Mouse (Mus musculus) embryonic facial prominence, embryonic 15.5 days (tissue): Measurements from ENCODE around the gene C4bp. TPM values are rescaled to one million over a fixed set of nuclear protein-coding genes. Genes with fewer than 3 reads are reported as not detected.
"Not testable (repeated sequence)": the region's sequence is repeated elsewhere in the genome, so short reads cannot be mapped to it uniquely, and the experiment has no call there.

ENCODE experiments used
- ATAC-seq: fragments of 200-750 bp; cut with Nextera tagmentation; 2 replicates; pipeline ENCODE4 v1.8.0; 2017; ENCODE audit warnings: low read depth, moderate TSS enrichment; ENCODE audit not compliant: insufficient number of reproducible peaks, low FRiP score, low TSS enrichment
- H3K27ac ChIP-seq: fragments of 300-500 bp; sonication (generic); replicated peaks from 2 replicates; pipeline ENCODE4 v1.5.1; 2015; ENCODE audit warnings: mild to moderate bottlenecking, inconsistent platforms
- H3K27me3 ChIP-seq: fragments of 300-500 bp; sonication (generic); 2 replicates; pipeline ENCODE4 v1.6.1; 2015; ENCODE audit warnings: inconsistent platforms
- H3K36me3 ChIP-seq: fragments of 300-500 bp; sonication (generic); 2 replicates; pipeline ENCODE4 v1.6.1; 2015; ENCODE audit warnings: mild to moderate bottlenecking, inconsistent platforms
- H3K4me1 ChIP-seq: fragments of 300-500 bp; sonication (generic); 2 replicates; pipeline ENCODE4 v1.6.1; 2015; ENCODE audit warnings: inconsistent platforms
- H3K4me2 ChIP-seq: fragments of 300-500 bp; sonication (generic); replicated peaks from 2 replicates; pipeline ENCODE4 v1.6.1; 2015; ENCODE audit warnings: mild to moderate bottlenecking, inconsistent platforms
- H3K4me3 ChIP-seq: fragments of 300-500 bp; sonication (generic); replicated peaks from 2 replicates; pipeline ENCODE4 v1.5.1; 2015; ENCODE audit warnings: mild to moderate bottlenecking, inconsistent platforms
- H3K9ac ChIP-seq: fragments of 300-500 bp; sonication (generic); 2 replicates; pipeline ENCODE4 v1.6.1; 2015; ENCODE audit warnings: inconsistent platforms
- H3K9me3 ChIP-seq: fragments of 300-500 bp; sonication (generic); replicated peaks from 2 replicates; pipeline ENCODE4 v1.6.1; 2016; ENCODE audit warnings: inconsistent platforms
- WGBS: fragments of 180-500 bp; shearing (Covaris S2); methylation state at CpG from one replicate; pipeline ENCODE4 v1.1.7; 2015; 5-methylcytosine and 5-hydroxymethylcytosine counted together
- polyA plus RNA-seq: library from polyadenylated mRNA; unstranded; fragments of >200 nt; fragmentation: Nextera tagmentation; extraction: Ambion mirVana; gene quantifications from 2 replicates; pipeline ENCODE4 v1.2.1, GENCODE M21; 2015

Gene C4bp
- polyA plus RNA-seq, result not detected in 2 replicates

GRCm38 (mm10) chr1:130661454-130661853, at the start of gene C4bp:
C4bp (minus strand) TSS chr1:130661632.
- no peaks in the 10 kb centered on the region for H3K9me3 ChIP-seq
- no peak within 1 kb of the TSS for H3K4me2 ChIP-seq
- H3K9ac ChIP-seq, result no peak within 1 kb of the TSS
- ATAC-seq, result no peak
- no peaks in the 10 kb centered on the region for H3K27me3 ChIP-seq
- H3K4me1 ChIP-seq, result no peaks in the 10 kb centered on the region
- no peak within 1 kb of the TSS for H3K27ac ChIP-seq
- H3K36me3 ChIP-seq, result no peaks in the 10 kb centered on the region
- H3K4me3 ChIP-seq, result no peak within 1 kb of the TSS
- WGBS, result 60% methylated on average over 3 of the region's 3 CpGs

GRCm38 (mm10) chr1:130710283-130711080, 49.0 kb upstream of the C4bp start:
- peaks cover 22% of the 10 kb centered on the region; the same call in 1 of the 2 replicates for H3K36me3 ChIP-seq
- H3K4me1 ChIP-seq, result 0 out of 2 replicates have a peak, but pooled peaks cover 8% of the 10 kb centered on the region
- no peak overlapping the region for H3K9ac ChIP-seq
- H3K27ac ChIP-seq, result no peak overlapping the region
- ATAC-seq, result no peak
- H3K9me3 ChIP-seq, result no peaks in the 10 kb centered on the region
- H3K27me3 ChIP-seq, result no peaks in the 10 kb centered on the region
- no peak overlapping the region for H3K4me2 ChIP-seq
- no peak overlapping the region for H3K4me3 ChIP-seq
- 91% methylated on average over 22 of the region's 22 CpGs for WGBS

- Histone ChIP-seq H3K4me1 (no peaks in the 10 kb centered on the region), H3K36me3 (peaks cover 60% of the 10 kb centered on the region), H3K4me2 (no peak overlapping the region), H3K27ac (no peak overlapping the region), H3K9me3 (no peaks in the 10 kb centered on the region), H3K9ac (no peak overlapping the region), H3K27me3 (no peaks in the 10 kb centered on the region), H3K4me3 (no peak overlapping the region)
- 73% methylated on average over 2 of the region's 2 CpGs for WGBS
- ATAC-seq, result no peak
These were observed 42.2 kb upstream of the C4bp start for GRCm38 (mm10) chr1:130703613-130704012.

- H3K4me1 ChIP-seq, result no peaks in the 10 kb centered on the region
- no peaks in the 10 kb centered on the region for H3K27me3 ChIP-seq
- no peak overlapping the region for H3K9ac ChIP-seq
- no peak overlapping the region for H3K27ac ChIP-seq
- no peak overlapping the region for H3K4me3 ChIP-seq
- H3K9me3 ChIP-seq, result no peaks in the 10 kb centered on the region
- peaks cover 63% of the 10 kb centered on the region for H3K36me3 ChIP-seq
- H3K4me2 ChIP-seq, result no peak overlapping the region
- no peak for ATAC-seq
- 93% methylated on average over 11 of the region's 11 CpGs for WGBS
These were observed 40.5 kb upstream of the C4bp start for GRCm38 (mm10) chr1:130701976-130702375.

- 92% methylated on average over 10 of the region's 10 CpGs for WGBS
- Histone ChIP-seq H3K27me3 (no peaks in the 10 kb centered on the region), H3K4me3 (no peak overlapping the region), H3K9me3 (no peaks in the 10 kb centered on the region), H3K9ac (no peak overlapping the region), H3K36me3 (peaks cover 51% of the 10 kb centered on the region), H3K27ac (no peak overlapping the region), H3K4me1 (no peaks in the 10 kb centered on the region), H3K4me2 (no peak overlapping the region)
- no peak for ATAC-seq
These were observed 38.7 kb upstream of the C4bp start for GRCm38 (mm10) chr1:130699937-130700633.

- Histone ChIP-seq H3K4me1 (no peaks in the 10 kb centered on the region), H3K36me3 (peaks cover 51% of the 10 kb centered on the region)
- WGBS, result 92% methylated on average over 5 of the region's 5 CpGs
These were observed 37.2 kb upstream of the C4bp start for GRCm38 (mm10) chr1:130698601-130699000.

GRCm38 (mm10) chr1:130683905-130684304, 22.5 kb upstream of the C4bp start:
- no peak overlapping the region for H3K4me3 ChIP-seq
- no peaks in the 10 kb centered on the region for H3K36me3 ChIP-seq
- no peak overlapping the region for H3K9ac ChIP-seq
- H3K9me3 ChIP-seq, result no peaks in the 10 kb centered on the region
- no peak overlapping the region for H3K4me2 ChIP-seq
- WGBS, result 49% methylated on average over 1 of the region's 1 CpGs
- no peaks in the 10 kb centered on the region for H3K4me1 ChIP-seq
- no peak overlapping the region for H3K27ac ChIP-seq
- ATAC-seq, result no peak
- no peaks in the 10 kb centered on the region for H3K27me3 ChIP-seq

More at GRCm38 (mm10) chr1:130698601-130699000, 37.2 kb upstream of the C4bp start:
- no peaks in the 10 kb centered on the region for H3K9me3 ChIP-seq
- no peak for ATAC-seq
- no peak overlapping the region for H3K4me3 ChIP-seq
- H3K27ac ChIP-seq, result no peak overlapping the region
- no peak overlapping the region for H3K4me2 ChIP-seq
- H3K27me3 ChIP-seq, result no peaks in the 10 kb centered on the region
- H3K9ac ChIP-seq, result no peak overlapping the region

- no peak overlapping the region for H3K27ac ChIP-seq
- no peaks in the 10 kb centered on the region for H3K4me1 ChIP-seq
- no peak overlapping the region for H3K4me2 ChIP-seq
- H3K9me3 ChIP-seq, result no peaks in the 10 kb centered on the region
- ATAC-seq, result no peak
- H3K4me3 ChIP-seq, result no peak overlapping the region
- H3K27me3 ChIP-seq, result no peaks in the 10 kb centered on the region
- 61% methylated on average over 6 of the region's 6 CpGs for WGBS
- no peak overlapping the region for H3K9ac ChIP-seq
- H3K36me3 ChIP-seq, result no peaks in the 10 kb centered on the region
These were observed 20.4 kb upstream of the C4bp start for GRCm38 (mm10) chr1:130681656-130682413.

- H3K9me3 ChIP-seq, result no peaks in the 10 kb centered on the region
- H3K36me3 ChIP-seq, result no peaks in the 10 kb centered on the region
- no peak overlapping the region for H3K9ac ChIP-seq
- no peaks in the 10 kb centered on the region for H3K27me3 ChIP-seq
- no peak for ATAC-seq
- no peaks in the 10 kb centered on the region for H3K4me1 ChIP-seq
- 81% methylated on average over 2 of the region's 2 CpGs for whole genome bisulfite sequencing
- H3K4me3 ChIP-seq, result no peak overlapping the region
- no peak overlapping the region for H3K27ac ChIP-seq
- H3K4me2 ChIP-seq, result no peak overlapping the region
These were observed 19.6 kb upstream of the C4bp start for GRCm38 (mm10) chr1:130681075-130681474.

- no peak overlapping the region for H3K27ac ChIP-seq
- H3K27me3 ChIP-seq, result no peaks in the 10 kb centered on the region
- H3K4me3 ChIP-seq, result no peak overlapping the region
- ATAC-seq, result no peak
- H3K4me1 ChIP-seq, result no peaks in the 10 kb centered on the region
- 76% methylated on average over 2 of the region's 2 CpGs for WGBS
- no peak overlapping the region for H3K4me2 ChIP-seq
- no peaks in the 10 kb centered on the region for H3K9me3 ChIP-seq
- no peaks in the 10 kb centered on the region for H3K36me3 ChIP-seq
- no peak overlapping the region for H3K9ac ChIP-seq
These were observed 17.1 kb upstream of the C4bp start for GRCm38 (mm10) chr1:130678551-130678950.

GRCm38 (mm10) chr1:130663576-130663975, 2.1 kb upstream of the C4bp start:
- ATAC-seq, H3K4me2 ChIP-seq, H3K27ac ChIP-seq, H3K27me3 ChIP-seq, H3K9ac ChIP-seq, H3K36me3 ChIP-seq, H3K4me3 ChIP-seq, H3K4me1 ChIP-seq, H3K9me3 ChIP-seq: not testable (repeated sequence)
- 85% methylated on average over 5 of the region's 5 CpGs for WGBS
